Mouse (Mus musculus) forebrain, embryonic 11.5 days (tissue): ENCODE measurements around the gene Mblac1. TPM values are rescaled to one million over a fixed set of nuclear protein-coding genes. Genes with fewer than 3 reads are reported as not detected.

Experiments
- ATAC-seq: fragments of 200-750 bp; cut with Nextera tagmentation; replicated peaks from 2 replicates; pipeline ENCODE4 v1.8.0; 2017; ENCODE audit warnings: moderate TSS enrichment; ENCODE audit not compliant: low FRiP score
- DNase-seq: peaks from one replicate; pipeline ENCODE4 v3.0.0-alpha.2; 2017; ENCODE audit warnings: low spot score
- H3K27ac ChIP-seq: fragments of 300-500 bp; sonication (generic); 2 replicates; pipeline ENCODE4 v1.5.1; 2014; ENCODE audit warnings: low read depth, low read length
- H3K27me3 ChIP-seq: fragments of 300-500 bp; sonication (generic); 2 replicates; pipeline ENCODE4 v1.6.1; 2014; ENCODE audit warnings: mild to moderate bottlenecking, low read length, mixed read lengths; ENCODE audit not compliant: control insufficient read depth, insufficient read depth
- H3K36me3 ChIP-seq: fragments of 300-500 bp; sonication (generic); 2 replicates; pipeline ENCODE4 v1.6.1; 2014; ENCODE audit warnings: mild to moderate bottlenecking, low read length, moderate library complexity, mixed read lengths; ENCODE audit not compliant: control insufficient read depth, insufficient read depth
- H3K4me1 ChIP-seq: fragments of 300-500 bp; sonication (generic); replicated peaks from 2 replicates; pipeline ENCODE4 v1.6.1; 2014; ENCODE audit warnings: low read length, mixed read lengths; ENCODE audit not compliant: control insufficient read depth, insufficient read depth
- H3K4me2 ChIP-seq: fragments of 300-500 bp; sonication (generic); 2 replicates; pipeline ENCODE4 v1.6.1; 2014; ENCODE audit warnings: low read depth, mild to moderate bottlenecking, low read length, moderate library complexity, mixed read lengths; ENCODE audit not compliant: severe bottlenecking
- H3K4me3 ChIP-seq: fragments of 300-500 bp; sonication (generic); 2 replicates; pipeline ENCODE4 v1.5.1; 2014; ENCODE audit warnings: low read depth, low read length
- H3K9ac ChIP-seq: fragments of 300-500 bp; sonication (generic); 2 replicates; pipeline ENCODE4 v1.6.1; 2014; ENCODE audit warnings: low read length
- H3K9me3 ChIP-seq: fragments of 300-500 bp; sonication (generic); 2 replicates; pipeline ENCODE4 v1.6.1; 2016; ENCODE audit warnings: low read length, mixed read lengths; ENCODE audit not compliant: control insufficient read depth
- WGBS: fragments of 180-500 bp; shearing (Covaris S2); extraction: QIAGEN DNeasy Blood & Tissue Kit; methylation state at CpG from one replicate; pipeline ENCODE4 v1.1.7; 2014; 5-methylcytosine and 5-hydroxymethylcytosine counted together
- polyA plus RNA-seq: library from polyadenylated mRNA; unstranded; fragments of >200 nt; fragmentation: Nextera tagmentation; extraction: Ambion mirVana; gene quantifications from 2 replicates; pipeline ENCODE4 v1.2.1, GENCODE M21; 2014

The Mblac1 gene
- polyA plus RNA-seq, 1 experiment from 2014 or later, result 9.0 TPM

- H3K4me2 ChIP-seq, result no peak overlapping the region
- no peak overlapping the region for H3K4me3 ChIP-seq
- H3K9ac ChIP-seq, result no peak overlapping the region
- H3K36me3 ChIP-seq, result peaks cover 40% of the 10 kb centered on the region
- no peak for ATAC-seq
- H3K4me1 ChIP-seq, result peaks cover 8% of the 10 kb centered on the region; the same call in 1 of the 2 replicates
- no peak overlapping the region for H3K27ac ChIP-seq
- no peak for DNase-seq
- 81% methylated on average over 8 of the region's 8 CpGs for WGBS
- H3K9me3 ChIP-seq, result no peaks in the 10 kb centered on the region
- H3K27me3 ChIP-seq, result no peaks in the 10 kb centered on the region
Observed at GRCm38 (mm10) chr5:138165594-138165993, 28.5 kb upstream of the Mblac1 start.

GRCm38 (mm10) chr5:138170936-138171561 lies 23.1 kb upstream of the Mblac1 start:
- Histone ChIP-seq H3K36me3 (peaks cover 34% of the 10 kb centered on the region), H3K9me3 (no peaks in the 10 kb centered on the region), H3K27me3 (no peaks in the 10 kb centered on the region), H3K4me1 (peaks cover 10% of the 10 kb centered on the region; the same call in 1 of the 2 replicates), H3K4me3 (peak overlapping the region; percentile 77), H3K9ac (peak overlapping the region; percentile 91), H3K27ac (peak overlapping the region; percentile 97), H3K4me2 (peak overlapping the region; percentile 60)
- under 1% methylated on average over 47 of the region's 47 CpGs for WGBS
- ATAC-seq (peak; percentile 90), DNase-seq (peak; percentile 98)

- H3K27ac ChIP-seq, result peak within 1 kb of the TSS; percentile 97
- H3K9ac ChIP-seq, result peak within 1 kb of the TSS; percentile 91
- peaks cover 25% of the 10 kb centered on the region for H3K36me3 ChIP-seq
- H3K4me1 ChIP-seq, result peaks cover 10% of the 10 kb centered on the region; the same call in 1 of the 2 replicates
- DNase-seq (peak; percentile 95), ATAC-seq (peak; percentile 94)
- WGBS, result under 1% methylated on average over 54 of the region's 54 CpGs
- peak within 1 kb of the TSS; percentile 60 for H3K4me2 ChIP-seq
- no peaks in the 10 kb centered on the region for H3K9me3 ChIP-seq
- H3K4me3 ChIP-seq, result peak within 1 kb of the TSS; percentile 77
- H3K27me3 ChIP-seq, result no peaks in the 10 kb centered on the region
Observed at GRCm38 (mm10) chr5:138171695-138172491, 22.2 kb upstream of the Mblac1 start, which contains the start of the genes Ap4m1 and Mcm7. TSS of gene Ap4m1 (plus strand) at chr5:138172002. TSS of gene Mcm7 (minus strand) at chr5:138172422.

- 98% methylated on average over 3 of the region's 3 CpGs for WGBS
- Histone ChIP-seq H3K27me3 (no peaks in the 10 kb centered on the region), H3K9me3 (no peaks in the 10 kb centered on the region), H3K4me2 (no peak overlapping the region), H3K27ac (no peak overlapping the region), H3K9ac (no peak overlapping the region; the same call in 1 of the 2 replicates), H3K4me3 (no peak overlapping the region), H3K4me1 (peaks cover 10% of the 10 kb centered on the region; the same call in 1 of the 2 replicates), H3K36me3 (peaks cover 21% of the 10 kb centered on the region)
- ATAC-seq (no peak), DNase-seq (no peak)
Observed at GRCm38 (mm10) chr5:138173217-138173616, 20.9 kb upstream of the Mblac1 start.

- WGBS, result 0% methylated on average over 31 of the region's 31 CpGs
- H3K36me3 ChIP-seq, result peaks cover 3% of the 10 kb centered on the region; the same call in 1 of the 2 replicates
Observed at GRCm38 (mm10) chr5:138186950-138187638, 7.0 kb upstream of the Mblac1 start, which contains the start of the genes Taf6 and Cnpy4. TSS of gene Taf6 (minus strand) at chr5:138187451. TSS of gene Cnpy4 (plus strand) at chr5:138187485.

GRCm38 (mm10) chr5:138187661-138188306 lies 6.3 kb upstream of the Mblac1 start:
- peak overlapping the region; percentile 82 for H3K9ac ChIP-seq
- H3K36me3 ChIP-seq, result peaks cover 3% of the 10 kb centered on the region; the same call in 1 of the 2 replicates
- H3K4me1 ChIP-seq, result peaks cover 2% of the 10 kb centered on the region; the same call in 1 of the 2 replicates
- H3K4me3 ChIP-seq, result peak overlapping the region; percentile 64
- under 1% methylated on average over 10 of the region's 10 CpGs for WGBS
- H3K27ac ChIP-seq, result peak overlapping the region; percentile 63; the same call in 1 of the 2 replicates
- H3K9me3 ChIP-seq, result no peaks in the 10 kb centered on the region
- ATAC-seq (peak; percentile 84), DNase-seq (no peak)
- no peaks in the 10 kb centered on the region for H3K27me3 ChIP-seq
- peak overlapping the region; percentile 79 for H3K4me2 ChIP-seq

More at GRCm38 (mm10) chr5:138186950-138187638, 7.0 kb upstream of the Mblac1 start, which contains the start of the genes Taf6 and Cnpy4:
- H3K4me2 ChIP-seq, result peak within 1 kb of the TSS; percentile 79
- peaks cover 2% of the 10 kb centered on the region; the same call in 1 of the 2 replicates for H3K4me1 ChIP-seq
- DNase-seq (peak; percentile 87), ATAC-seq (peak; percentile 87)
- no peaks in the 10 kb centered on the region for H3K27me3 ChIP-seq
- H3K4me3 ChIP-seq, result peak within 1 kb of the TSS; percentile 64
- no peaks in the 10 kb centered on the region for H3K9me3 ChIP-seq
- H3K9ac ChIP-seq, result peak within 1 kb of the TSS; percentile 82
- H3K27ac ChIP-seq, result peak within 1 kb of the TSS; percentile 63; the same call in 1 of the 2 replicates

- peak overlapping the region; percentile 72 for H3K27ac ChIP-seq
- H3K36me3 ChIP-seq, result peaks cover 3% of the 10 kb centered on the region; the same call in 1 of the 2 replicates
- ATAC-seq (peak; percentile 71), DNase-seq (peak; percentile 71)
- no peaks in the 10 kb centered on the region for H3K27me3 ChIP-seq
- H3K4me2 ChIP-seq, result peak overlapping the region; percentile 99
- peak overlapping the region; percentile 90 for H3K9ac ChIP-seq
- no peaks in the 10 kb centered on the region for H3K4me1 ChIP-seq
- peak overlapping the region; percentile 68 for H3K4me3 ChIP-seq
- WGBS, result 2% methylated on average over 29 of the region's 29 CpGs
- no peaks in the 10 kb centered on the region for H3K9me3 ChIP-seq
Observed at GRCm38 (mm10) chr5:138194755-138195345, 736 bp downstream of the Mblac1 start.
